Mouse (Mus musculus) left cerebral cortex, adult 2 months (tissue): ENCODE measurements around the gene Slco2a1. TPM values are rescaled to one million over a fixed set of nuclear protein-coding genes. Genes with fewer than 3 reads are reported as not detected.

ENCODE experiments used
- DNase-seq, 2 experiments: peaks; one replicate each; pipeline ENCODE4 v3.0.0; 2021 to 2022; ENCODE audit warnings: low spot score in 2 of 2, mixed read lengths in 1 of 2; ENCODE audit errors: extremely low spot score in 1 of 2
- H3K27ac ChIP-seq: fragments of 200-600 bp; 2 replicates; pipeline ENCODE4 v1.8.1; 2022
- H3K4me3 ChIP-seq: fragments of 200-600 bp; 2 replicates; pipeline ENCODE4 v1.8.1; 2022
- CTCF ChIP-seq: fragments of 200-600 bp; IDR thresholded peaks from 2 replicates; pipeline ENCODE4 v1.8.1; 2022; ENCODE audit warnings: antibody characterized with exemption, mild to moderate bottlenecking, moderate library complexity
- intact Hi-C: fragments of 180-260 bp; cut with DNase I; formaldehyde crosslinking; loops from one replicate; pipeline ENCODE4 v1.15.1; 2025
- total RNA-seq, 2 experiments: library from RNA; stranded (reverse); gene quantifications; 2 replicates each; pipeline ENCODE4 v1.2.3; 2021

Gene Slco2a1
- total RNA-seq, 2 experiments from 2014 or later = 0.89 to 1.2 TPM

DNA sequence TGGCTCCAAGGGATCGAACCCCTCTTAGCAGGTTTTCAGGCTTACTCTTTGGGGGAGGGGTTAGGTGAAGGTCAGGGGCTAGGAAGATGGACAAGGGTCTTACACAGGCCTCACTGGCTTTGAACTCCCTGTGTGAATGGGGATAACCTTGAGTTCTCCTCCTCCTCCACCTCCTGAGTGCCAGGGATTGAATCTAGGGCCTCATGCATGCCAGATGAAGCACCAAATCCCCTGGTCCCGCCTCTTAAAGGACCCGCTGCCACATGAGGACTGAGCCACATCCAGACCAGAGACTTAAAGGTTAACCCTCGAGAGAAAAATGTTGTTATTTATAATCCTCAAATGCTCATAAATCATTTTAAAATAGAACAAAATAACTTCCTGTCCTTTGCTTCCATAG is 128.4 kb downstream of the Slco2a1 start:
- no peak overlapping the region for H3K27ac ChIP-seq
- H3K4me3 ChIP-seq = no peak overlapping the region
- intact Hi-C loops = no loop called here
- no peak for DNase-seq
- no peak for TF ChIP-seq CTCF

DNA sequence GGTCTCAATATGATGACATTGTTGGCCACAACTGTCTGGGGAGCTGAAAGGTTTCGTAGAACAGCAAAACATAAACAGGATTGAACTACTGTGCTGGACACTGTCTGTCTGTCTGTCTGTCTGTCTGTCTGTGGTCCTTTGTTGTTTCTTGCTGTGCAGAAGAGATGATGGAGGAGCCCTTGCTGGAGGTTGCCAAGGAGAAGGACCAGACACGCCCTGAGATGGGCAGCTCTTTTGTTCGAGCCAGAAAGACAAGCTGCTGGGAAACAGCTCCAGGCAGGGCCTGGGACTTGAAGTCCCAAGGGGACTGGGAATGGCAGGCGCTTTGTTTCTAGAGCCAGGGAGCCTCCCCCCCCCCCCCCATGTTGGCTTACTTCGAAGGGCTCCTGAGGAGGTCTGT is 129.0 kb downstream of the Slco2a1 start:
- no peak for TF ChIP-seq CTCF

DNA sequence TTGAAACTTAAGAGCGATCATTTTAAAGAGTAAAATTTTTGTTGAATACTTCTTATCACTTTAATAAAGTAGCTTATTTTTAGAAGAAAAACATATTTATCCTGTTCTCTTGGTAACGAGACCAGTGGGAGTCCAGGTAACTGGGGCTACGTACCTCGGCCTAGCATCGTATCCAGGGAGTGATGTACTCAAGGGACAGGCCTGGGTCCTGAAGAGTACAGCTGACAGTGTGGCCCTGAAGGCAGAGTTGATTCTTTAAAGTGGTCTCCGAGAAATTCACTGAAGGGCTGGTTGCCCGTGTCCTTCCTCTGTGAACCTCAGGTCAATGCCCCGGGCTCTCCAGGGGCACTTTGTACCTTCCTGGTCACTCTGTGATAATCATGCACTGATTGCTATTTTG is 129.4 kb downstream of the Slco2a1 start:
- TF ChIP-seq CTCF = no peak
- Histone ChIP-seq H3K27ac (no peak overlapping the region), H3K4me3 (no peak overlapping the region)
- intact Hi-C loops = no loop called here
- no peak for DNase-seq

More for the DNA sequence above, 129.0 kb downstream of the Slco2a1 start:
- H3K27ac ChIP-seq = no peak overlapping the region
- no peak overlapping the region for H3K4me3 ChIP-seq
- intact Hi-C loops = no loop called here
- DNase-seq = no peak

DNA sequence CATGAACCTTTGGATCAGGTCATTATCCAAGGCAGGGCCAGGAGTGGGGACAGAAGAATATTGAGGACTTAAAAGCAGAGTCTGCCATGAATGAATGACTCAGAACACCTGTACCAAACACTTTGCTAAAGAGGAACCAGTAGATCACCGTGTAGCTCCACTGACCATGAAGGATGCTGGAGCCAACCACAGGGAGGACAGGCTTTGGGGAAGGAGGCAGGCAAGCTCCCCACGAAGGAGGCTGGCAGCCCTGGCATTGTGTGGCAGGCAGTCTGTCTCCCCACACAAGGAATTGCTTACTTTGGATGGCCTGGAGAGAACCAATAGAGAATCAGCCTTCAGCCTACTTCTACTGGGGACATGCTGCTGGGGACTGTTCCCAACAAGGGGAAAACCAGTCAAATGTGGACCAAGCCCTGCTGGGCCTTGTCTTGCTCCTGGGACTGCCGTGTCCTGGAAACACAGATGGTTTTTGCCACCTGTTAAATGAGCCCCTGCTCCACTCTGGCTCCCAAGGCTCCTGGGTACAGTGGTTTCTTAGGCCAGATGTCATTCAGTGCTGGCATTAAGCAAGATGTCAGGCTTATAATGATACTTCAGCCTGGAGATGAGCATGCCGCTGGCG is 130.3 kb downstream of the Slco2a1 start:
- Histone ChIP-seq H3K27ac (no peak overlapping the region), H3K4me3 (no peak overlapping the region)
- DNase-seq = no peak
- no peak for TF ChIP-seq CTCF
- intact Hi-C loops = no loop called here

DNA sequence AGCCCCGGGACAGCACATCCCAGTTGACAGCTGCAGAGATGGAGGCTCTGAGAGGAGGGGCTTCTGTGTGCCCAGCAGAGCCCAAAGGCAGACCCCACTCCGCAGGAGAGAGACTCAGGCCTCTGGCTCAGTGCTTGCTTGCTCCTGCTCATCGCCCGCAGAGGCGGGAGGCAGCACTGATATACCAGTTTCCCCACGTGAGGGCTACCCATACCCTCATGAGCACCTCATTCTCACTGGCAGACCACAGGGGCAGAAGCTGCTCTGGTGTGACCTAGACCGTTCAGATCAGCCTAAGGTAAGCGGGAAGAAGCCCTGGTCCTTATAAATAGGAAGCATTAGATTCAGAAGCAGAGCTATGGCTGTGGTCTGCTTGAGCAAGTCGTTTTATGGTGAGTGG is 131.3 kb downstream of the Slco2a1 start:
- no peak for TF ChIP-seq CTCF
- H3K4me3 ChIP-seq = no peak overlapping the region
- intact Hi-C loops = no loop called here
- DNase-seq = no peak
- no peak overlapping the region for H3K27ac ChIP-seq

GRCm38 (mm10) chr9:103120231-103120630 is 131.7 kb downstream of the Slco2a1 start:
- no peak overlapping the region for H3K27ac ChIP-seq
- no peak for DNase-seq
- peak; percentile 8; the same call in 1 of the 2 replicates for TF ChIP-seq CTCF
- H3K4me3 ChIP-seq = no peak overlapping the region
- intact Hi-C loops = no loop called here

- no peak for DNase-seq
- no peak overlapping the region for H3K27ac ChIP-seq
- no peak overlapping the region for H3K4me3 ChIP-seq
- no peak for TF ChIP-seq CTCF
- intact Hi-C loops = no loop called here
Observed at GRCm38 (mm10) chr9:103121546-103121945, 133.0 kb downstream of the Slco2a1 start.

DNA sequence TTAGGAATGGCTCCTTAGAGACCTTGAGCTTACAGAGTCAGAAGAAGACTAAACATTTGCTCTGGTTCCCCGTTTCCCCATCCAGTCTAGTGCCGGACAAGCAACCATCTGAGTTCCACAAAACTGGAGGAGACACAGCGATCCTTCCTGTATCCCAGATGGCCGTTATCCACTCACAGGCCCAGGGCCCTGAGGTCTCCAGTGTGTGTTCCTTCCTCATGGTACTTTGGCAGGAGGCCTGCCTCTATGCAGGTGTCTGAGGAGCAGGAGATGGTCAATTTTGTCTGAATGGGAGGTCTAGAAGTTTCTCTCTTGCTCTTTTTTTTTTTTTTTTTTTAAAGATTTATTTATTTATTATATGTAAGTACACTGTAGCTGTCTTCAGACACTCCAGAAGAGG is 136.2 kb downstream of the Slco2a1 start:
- Histone ChIP-seq H3K4me3 (no peak overlapping the region), H3K27ac (no peak overlapping the region)
- DNase-seq = no peak
- no peak for TF ChIP-seq CTCF
- intact Hi-C loops = no loop called here

- TF ChIP-seq CTCF = no peak
- intact Hi-C loops = loop anchor here (1.0 kb wide), 1 partner anchor 21 kb away; no protein-coding TSS in a partner anchor
- no peak for DNase-seq
- peak overlapping the region; percentile 57 for H3K27ac ChIP-seq
- H3K4me3 ChIP-seq = no peak overlapping the region
Observed at GRCm38 (mm10) chr9:103133493-103134124, 145.1 kb downstream of the Slco2a1 start.

DNA sequence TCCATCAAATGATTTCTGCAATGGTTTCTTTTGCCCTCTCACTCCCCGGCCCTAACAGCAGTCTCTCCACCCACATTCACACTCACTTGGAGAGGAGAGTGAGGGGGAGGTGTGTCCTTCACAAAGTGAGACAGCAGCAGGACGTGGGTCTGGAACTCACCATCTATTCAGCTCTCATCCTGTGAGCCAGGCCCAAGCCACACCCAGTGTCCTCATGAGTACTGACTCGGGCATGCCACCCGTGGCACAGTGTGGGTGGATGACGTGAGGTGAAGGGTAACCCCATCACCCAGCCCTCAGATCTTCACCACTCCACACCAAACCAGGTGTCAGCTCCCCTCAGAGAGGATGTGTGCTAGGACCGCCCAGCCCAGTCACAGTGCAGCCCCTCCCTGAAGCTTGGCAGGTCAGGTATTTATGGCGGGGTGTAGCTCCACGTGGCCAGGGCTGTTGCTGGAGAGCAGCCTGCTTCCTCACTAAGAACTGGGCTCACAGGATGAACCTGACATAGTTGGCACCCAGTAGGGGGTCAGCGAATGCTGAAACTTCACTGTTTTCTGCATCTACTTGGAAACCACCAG is 146.0 kb downstream of the Slco2a1 start:
- TF ChIP-seq CTCF = no peak
- peak overlapping the region; percentile 60 for H3K27ac ChIP-seq
- no peak overlapping the region for H3K4me3 ChIP-seq
- peak; percentile 41 to 60 for DNase-seq
- intact Hi-C loops = loop anchor here (1.0 kb wide), 1 partner anchor 22 kb away; no protein-coding TSS in a partner anchor

- TF ChIP-seq CTCF = no peak
- H3K4me3 ChIP-seq = no peak overlapping the region
- peak overlapping the region; percentile 28; the same call in 1 of the 2 replicates for H3K27ac ChIP-seq
- intact Hi-C loops = no loop called here
- no peak for DNase-seq
Observed at GRCm38 (mm10) chr9:103139481-103139880, 151.0 kb downstream of the Slco2a1 start.

DNA sequence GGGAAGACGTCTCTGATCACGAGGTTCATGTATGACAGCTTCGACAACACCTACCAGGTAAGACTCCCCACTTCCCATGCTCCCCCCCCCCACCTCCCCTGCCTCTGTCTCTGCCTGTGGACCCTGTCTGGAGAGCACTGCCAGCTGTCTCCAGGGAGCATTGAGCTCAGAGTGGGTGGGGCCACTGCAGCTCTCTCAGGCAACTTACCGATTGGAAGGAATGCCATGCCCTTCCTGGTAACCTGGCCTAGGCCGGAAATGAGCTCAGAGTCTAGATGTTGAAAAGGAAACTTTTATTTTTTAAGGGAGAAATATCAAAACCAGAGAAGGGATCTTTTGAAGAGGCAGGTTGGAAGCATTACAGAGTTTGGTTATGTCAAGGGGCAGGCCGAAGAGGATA is 151.9 kb downstream of the Slco2a1 start:
- H3K27ac ChIP-seq = no peak overlapping the region; the same call in 1 of the 2 replicates
- no peak overlapping the region for H3K4me3 ChIP-seq
- TF ChIP-seq CTCF = no peak
- intact Hi-C loops = no loop called here
- DNase-seq = no peak

- peak overlapping the region; percentile 56; the same call in 1 of the 2 replicates for H3K27ac ChIP-seq
- DNase-seq = no peak
- no peak for TF ChIP-seq CTCF
- intact Hi-C loops = no loop called here
- no peak overlapping the region for H3K4me3 ChIP-seq
Observed at GRCm38 (mm10) chr9:103141266-103141665, 152.8 kb downstream of the Slco2a1 start.
